Mouse (Mus musculus) kidney, embryonic 16.5 days (tissue): ENCODE measurements at regions not wholly inside any gene's neighbourhood (a gene's known extent, or its start where the extent isn't known, plus 50 kb on each side); places are given as distances from the start of the nearest gene placed in this dataset.

Source experiments
- ATAC-seq: fragments of 200-750 bp; cut with Nextera tagmentation; 2 replicates; pipeline ENCODE4 v1.8.0; 2017; ENCODE audit warnings: moderate TSS enrichment; ENCODE audit not compliant: low FRiP score, low TSS enrichment
- H3K27ac ChIP-seq: fragments of 300-500 bp; sonication (generic); 2 replicates; pipeline ENCODE4 v1.5.1; 2014; ENCODE audit warnings: low read length
- H3K27me3 ChIP-seq: fragments of 300-500 bp; sonication (generic); 2 replicates; pipeline ENCODE4 v1.6.1; 2014; ENCODE audit warnings: low read length, control low read depth, mixed read lengths; ENCODE audit not compliant: insufficient read depth
- H3K36me3 ChIP-seq: fragments of 300-500 bp; sonication (generic); 2 replicates; pipeline ENCODE4 v1.6.1; 2014; ENCODE audit warnings: low read length, control low read depth, mixed read lengths; ENCODE audit not compliant: insufficient read depth
- H3K4me1 ChIP-seq: fragments of 300-500 bp; sonication (generic); 2 replicates; pipeline ENCODE4 v1.6.1; 2014; ENCODE audit warnings: low read length, control low read depth, mixed read lengths; ENCODE audit not compliant: insufficient read depth
- H3K4me2 ChIP-seq: fragments of 300-500 bp; sonication (generic); replicated peaks from 2 replicates; pipeline ENCODE4 v1.6.1; 2014; ENCODE audit warnings: low read depth, low read length
- H3K4me3 ChIP-seq: fragments of 300-500 bp; sonication (generic); 2 replicates; pipeline ENCODE4 v1.5.1; 2014; ENCODE audit warnings: mild to moderate bottlenecking, low read length
- H3K9ac ChIP-seq: fragments of 300-500 bp; sonication (generic); replicated peaks from 2 replicates; pipeline ENCODE4 v1.6.1; 2014; ENCODE audit warnings: low read length
- H3K9me3 ChIP-seq: fragments of 300-500 bp; sonication (generic); 2 replicates; pipeline ENCODE4 v1.6.1; 2016; ENCODE audit warnings: low read length, control low read depth
- WGBS: fragments of 180-500 bp; shearing (Covaris S2); extraction: QIAGEN DNeasy Blood & Tissue Kit; methylation state at CpG from one replicate; pipeline ENCODE4 v1.1.7; 2014; 5-methylcytosine and 5-hydroxymethylcytosine counted together

DNA sequence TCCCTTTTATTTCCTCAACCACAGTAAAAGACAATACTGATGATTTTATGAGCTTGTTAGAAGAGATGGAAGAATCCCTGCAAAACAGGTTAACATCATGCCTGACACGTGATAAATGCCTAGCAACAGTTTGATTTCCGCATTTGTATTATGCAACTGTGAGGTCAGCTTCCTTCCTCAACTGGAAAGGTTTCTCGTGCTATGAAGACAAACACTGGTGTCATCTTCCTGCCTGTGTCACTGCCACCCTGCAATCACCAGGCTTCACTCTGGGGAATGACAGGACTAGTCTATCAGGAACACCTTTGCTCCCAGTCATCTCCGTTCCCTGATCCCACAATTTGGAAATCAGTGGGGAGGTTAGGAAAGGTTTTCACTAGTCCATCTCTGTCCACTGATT, 156.8 kb downstream of the Mid1ip1 start:
- H3K27ac ChIP-seq, result no peak overlapping the region
- H3K4me3 ChIP-seq, result no peak overlapping the region
- 0 out of 2 replicates have a peak, but pooled peaks cover 6% of the 10 kb centered on the region for H3K27me3 ChIP-seq
- no peak overlapping the region for H3K4me2 ChIP-seq
- 69% methylated on average over 4 of the region's 4 CpGs for WGBS
- no peaks in the 10 kb centered on the region for H3K9me3 ChIP-seq
- no peak for ATAC-seq
- H3K9ac ChIP-seq, result no peak overlapping the region
- no peaks in the 10 kb centered on the region for H3K36me3 ChIP-seq
- H3K4me1 ChIP-seq, result no peaks in the 10 kb centered on the region

DNA sequence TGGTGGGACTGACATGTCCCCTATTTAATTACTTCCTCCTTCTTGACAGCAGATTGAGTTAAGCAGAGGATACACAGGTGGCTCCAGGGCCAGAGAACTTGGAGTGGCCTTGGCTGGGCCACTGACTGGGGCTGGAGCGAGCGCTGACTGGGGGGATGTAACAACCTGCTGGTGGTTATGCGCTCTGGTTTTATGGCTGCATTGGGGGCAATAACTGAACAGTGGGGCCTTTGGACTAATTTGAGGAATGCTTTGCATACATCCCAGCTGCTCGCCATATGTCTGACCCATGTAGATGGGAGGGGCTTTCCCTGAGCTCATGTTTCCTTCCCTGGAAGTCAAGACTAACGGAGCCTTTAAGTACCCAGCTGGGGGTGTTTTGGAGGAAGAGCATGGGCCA, 163.0 kb downstream of the Mid1ip1 start:
- ATAC-seq, result peak; percentile 46; the same call in 1 of the 2 replicates
- Histone ChIP-seq H3K36me3 (no peaks in the 10 kb centered on the region), H3K4me1 (no peaks in the 10 kb centered on the region), H3K9me3 (no peaks in the 10 kb centered on the region), H3K27ac (no peak overlapping the region), H3K4me3 (no peak overlapping the region), H3K4me2 (0 out of 2 replicates have a peak overlapping the region, but pooled peaks have one; percentile 10), H3K9ac (no peak overlapping the region), H3K27me3 (0 out of 2 replicates have a peak, but pooled peaks cover 4% of the 10 kb centered on the region)
- 43% methylated on average over 5 of the region's 5 CpGs for WGBS

DNA sequence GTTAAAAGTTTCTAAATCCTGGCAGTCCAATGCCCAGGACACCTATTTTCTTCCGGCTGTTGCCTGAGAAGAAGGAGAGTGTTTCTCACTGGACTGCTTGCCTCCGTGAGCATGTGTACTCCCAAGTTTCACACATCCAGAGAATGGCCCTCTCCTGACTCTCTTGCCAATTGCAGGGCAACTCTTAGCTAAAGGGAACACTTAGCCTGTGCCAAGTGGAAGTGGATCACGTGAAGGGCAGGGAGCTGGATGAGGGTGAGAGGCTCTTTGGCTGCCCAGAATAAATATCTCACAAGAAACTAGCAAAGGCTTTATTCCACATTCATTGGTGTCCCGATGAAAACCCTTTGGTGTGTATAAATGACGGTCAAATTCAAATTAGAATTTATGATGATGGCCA, 164.1 kb downstream of the Mid1ip1 start:
- Histone ChIP-seq H3K4me2 (no peak overlapping the region), H3K9me3 (no peaks in the 10 kb centered on the region), H3K27ac (no peak overlapping the region), H3K4me1 (no peaks in the 10 kb centered on the region), H3K4me3 (no peak overlapping the region), H3K36me3 (no peaks in the 10 kb centered on the region), H3K27me3 (no peaks in the 10 kb centered on the region), H3K9ac (no peak overlapping the region)
- ATAC-seq, result no peak
- WGBS, result 81% methylated on average over 5 of the region's 5 CpGs

- ATAC-seq, result no peak
- Histone ChIP-seq H3K4me2 (no peak overlapping the region), H3K4me1 (no peaks in the 10 kb centered on the region), H3K36me3 (no peaks in the 10 kb centered on the region), H3K9ac (no peak overlapping the region), H3K27me3 (0 out of 2 replicates have a peak, but pooled peaks cover 4% of the 10 kb centered on the region), H3K9me3 (no peaks in the 10 kb centered on the region), H3K4me3 (no peak overlapping the region), H3K27ac (no peak overlapping the region)
- WGBS, result 70% methylated on average over 11 of the region's 11 CpGs
Observed at GRCm38 (mm10) chrX:10883729-10884464, 169.1 kb downstream of the Mid1ip1 start.

DNA sequence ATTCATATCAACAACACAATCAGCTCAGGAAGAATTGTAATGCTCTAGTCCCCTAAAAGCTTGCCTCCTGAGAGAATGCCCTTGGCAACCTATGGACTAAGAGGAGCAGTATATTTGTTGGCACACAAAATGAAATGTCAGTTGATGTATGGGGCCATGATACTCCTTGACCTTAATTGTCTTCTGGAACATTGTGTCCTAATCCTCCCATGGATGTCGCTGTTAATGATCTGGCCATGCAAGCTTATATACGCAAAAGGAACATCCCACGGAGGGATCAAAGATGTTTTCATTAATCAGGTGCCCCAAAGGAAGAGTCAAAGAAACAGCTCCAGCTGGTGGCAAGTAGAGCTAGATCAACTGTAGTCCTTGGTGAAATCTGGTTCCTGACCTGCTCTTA, 178.0 kb downstream of the Mid1ip1 start:
- Histone ChIP-seq H3K9ac (no peak overlapping the region), H3K4me3 (no peak overlapping the region), H3K36me3 (no peaks in the 10 kb centered on the region), H3K4me2 (no peak overlapping the region), H3K27ac (no peak overlapping the region), H3K4me1 (no peaks in the 10 kb centered on the region), H3K9me3 (no peaks in the 10 kb centered on the region), H3K27me3 (no peaks in the 10 kb centered on the region)
- WGBS, result 76% methylated on average over 3 of the region's 3 CpGs
- no peak for ATAC-seq

- no peak overlapping the region for H3K9ac ChIP-seq
- no peaks in the 10 kb centered on the region for H3K27me3 ChIP-seq
- no peaks in the 10 kb centered on the region for H3K36me3 ChIP-seq
- WGBS, result 80% methylated on average over 5 of the region's 5 CpGs
- ATAC-seq, result no peak
- no peak overlapping the region for H3K4me3 ChIP-seq
- H3K9me3 ChIP-seq, result no peaks in the 10 kb centered on the region
- no peak overlapping the region for H3K4me2 ChIP-seq
- no peak overlapping the region for H3K27ac ChIP-seq
- H3K4me1 ChIP-seq, result no peaks in the 10 kb centered on the region
Observed at GRCm38 (mm10) chrX:10896193-10896955, 181.6 kb downstream of the Mid1ip1 start.

- no peak overlapping the region for H3K9ac ChIP-seq
- no peak overlapping the region for H3K27ac ChIP-seq
- H3K9me3 ChIP-seq, result no peaks in the 10 kb centered on the region
- no peaks in the 10 kb centered on the region for H3K4me1 ChIP-seq
- ATAC-seq, result no peak
- WGBS, result 79% methylated on average over 4 of the region's 4 CpGs
- H3K36me3 ChIP-seq, result no peaks in the 10 kb centered on the region
- H3K4me2 ChIP-seq, result no peak overlapping the region
- no peaks in the 10 kb centered on the region; the same call in 1 of the 2 replicates for H3K27me3 ChIP-seq
- H3K4me3 ChIP-seq, result no peak overlapping the region
Observed at GRCm38 (mm10) chrX:10902686-10903085, 187.9 kb downstream of the Mid1ip1 start.

- no peaks in the 10 kb centered on the region for H3K4me1 ChIP-seq
- H3K4me2 ChIP-seq, result no peak overlapping the region
- H3K36me3 ChIP-seq, result no peaks in the 10 kb centered on the region
- H3K27me3 ChIP-seq, result no peaks in the 10 kb centered on the region; the same call in 1 of the 2 replicates
- no peaks in the 10 kb centered on the region for H3K9me3 ChIP-seq
- H3K9ac ChIP-seq, result no peak overlapping the region
- ATAC-seq, result no peak
- 85% methylated on average over 6 of the region's 6 CpGs for WGBS
- no peak overlapping the region for H3K4me3 ChIP-seq
- no peak overlapping the region for H3K27ac ChIP-seq
Observed at GRCm38 (mm10) chrX:10904072-10904471, 189.3 kb downstream of the Mid1ip1 start.

DNA sequence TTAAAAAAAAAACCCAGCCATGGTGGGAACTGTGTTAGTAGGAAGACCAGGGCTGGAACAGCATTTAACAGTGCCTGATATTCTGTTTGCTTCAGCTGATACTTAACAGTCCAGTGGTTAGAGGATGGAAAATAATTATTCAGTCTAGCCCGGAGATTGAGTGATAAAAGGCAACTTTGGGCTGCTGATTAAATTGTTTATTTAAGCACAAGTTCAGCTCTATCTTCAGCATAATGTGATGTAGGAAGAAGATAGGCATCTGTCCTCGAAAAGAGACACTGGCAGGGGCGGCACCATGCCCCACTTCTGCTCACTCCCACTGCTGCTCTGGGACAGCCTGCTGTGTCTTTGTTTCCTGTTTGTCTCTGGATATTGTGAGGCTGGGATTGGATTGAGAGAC, 190.1 kb downstream of the Mid1ip1 start:
- H3K27ac ChIP-seq, result no peak overlapping the region
- no peaks in the 10 kb centered on the region for H3K36me3 ChIP-seq
- no peak for ATAC-seq
- H3K4me2 ChIP-seq, result no peak overlapping the region
- H3K9me3 ChIP-seq, result no peaks in the 10 kb centered on the region
- WGBS, result 57% methylated on average over 3 of the region's 3 CpGs
- no peak overlapping the region for H3K4me3 ChIP-seq
- H3K9ac ChIP-seq, result no peak overlapping the region
- no peaks in the 10 kb centered on the region; the same call in 1 of the 2 replicates for H3K27me3 ChIP-seq
- H3K4me1 ChIP-seq, result no peaks in the 10 kb centered on the region
